Mouse (Mus musculus) kidney, adult 18-20 months (tissue): ENCODE data around the gene Epn3.
A peak's percentile ranks its signal among the peaks of the same experiment; 100 is the strongest.

Source experiments
- DNase-seq: peaks from one replicate; pipeline ENCODE4 v3.0.0; 2021

Epn3 gene

GRCm38 (mm10) chr11:94469136-94470064 lies 30.4 kb downstream of the Epn3 start:
- DNase-seq, result no peak

- no peak for DNase-seq
Measured at GRCm38 (mm10) chr11:94468582-94469064, 31.2 kb downstream of the Epn3 start.

- DNase-seq, result no peak
Measured at GRCm38 (mm10) chr11:94466333-94466855, 33.4 kb downstream of the Epn3 start.

GRCm38 (mm10) chr11:94464170-94464569 lies 35.6 kb downstream of the Epn3 start:
- peak; percentile 38 for DNase-seq

- peak; percentile 58 for DNase-seq
Measured at GRCm38 (mm10) chr11:94461856-94462255, 37.9 kb downstream of the Epn3 start.

- no peak for DNase-seq
Measured at GRCm38 (mm10) chr11:94457001-94457400, 42.8 kb downstream of the Epn3 start.

GRCm38 (mm10) chr11:94456347-94456746 lies 43.4 kb downstream of the Epn3 start:
- DNase-seq, result no peak

GRCm38 (mm10) chr11:94455161-94455820 lies 44.5 kb downstream of the Epn3 start:
- DNase-seq, result no peak

- DNase-seq, result no peak
Measured at GRCm38 (mm10) chr11:94454756-94455155, 45.0 kb downstream of the Epn3 start.

- DNase-seq, result no peak
Measured at GRCm38 (mm10) chr11:94451091-94451773, 48.5 kb downstream of the Epn3 start.

GRCm38 (mm10) chr11:94449886-94450285 lies 49.9 kb downstream of the Epn3 start:
- DNase-seq, result no peak

- no peak for DNase-seq
Measured at GRCm38 (mm10) chr11:94449239-94449638, 50.5 kb downstream of the Epn3 start.

- DNase-seq, result no peak
Measured at GRCm38 (mm10) chr11:94447017-94447416, 52.8 kb downstream of the Epn3 start.

GRCm38 (mm10) chr11:94445300-94445699 lies 54.5 kb downstream of the Epn3 start:
- DNase-seq, result peak; percentile 38

- DNase-seq, result no peak
Measured at GRCm38 (mm10) chr11:94444829-94445228, 54.9 kb downstream of the Epn3 start.

GRCm38 (mm10) chr11:94441752-94442151 lies 58.0 kb downstream of the Epn3 start:
- DNase-seq, result no peak

- no peak for DNase-seq
Measured at GRCm38 (mm10) chr11:94441122-94441521, 58.7 kb downstream of the Epn3 start.

- no peak for DNase-seq
Measured at GRCm38 (mm10) chr11:94440421-94440820, 59.4 kb downstream of the Epn3 start.
